Mouse (Mus musculus) central nervous system, embryonic 14 days (tissue): Measurements from ENCODE around the gene Cdc37. TPM values are rescaled to one million over a fixed set of nuclear protein-coding genes. Genes with fewer than 3 reads are reported as not detected.

Experiments
- polyA plus RNA-seq: library from polyadenylated mRNA; depleted of rRNA; stranded (reverse); fragments of >200 nt; gene quantifications from 2 replicates; pipeline ENCODE4 v1.2.3, GENCODE M21; 2012; rRNA removed

Cdc37 gene
- 204 and 216 TPM in 2 replicates for polyA plus RNA-seq

DNA sequence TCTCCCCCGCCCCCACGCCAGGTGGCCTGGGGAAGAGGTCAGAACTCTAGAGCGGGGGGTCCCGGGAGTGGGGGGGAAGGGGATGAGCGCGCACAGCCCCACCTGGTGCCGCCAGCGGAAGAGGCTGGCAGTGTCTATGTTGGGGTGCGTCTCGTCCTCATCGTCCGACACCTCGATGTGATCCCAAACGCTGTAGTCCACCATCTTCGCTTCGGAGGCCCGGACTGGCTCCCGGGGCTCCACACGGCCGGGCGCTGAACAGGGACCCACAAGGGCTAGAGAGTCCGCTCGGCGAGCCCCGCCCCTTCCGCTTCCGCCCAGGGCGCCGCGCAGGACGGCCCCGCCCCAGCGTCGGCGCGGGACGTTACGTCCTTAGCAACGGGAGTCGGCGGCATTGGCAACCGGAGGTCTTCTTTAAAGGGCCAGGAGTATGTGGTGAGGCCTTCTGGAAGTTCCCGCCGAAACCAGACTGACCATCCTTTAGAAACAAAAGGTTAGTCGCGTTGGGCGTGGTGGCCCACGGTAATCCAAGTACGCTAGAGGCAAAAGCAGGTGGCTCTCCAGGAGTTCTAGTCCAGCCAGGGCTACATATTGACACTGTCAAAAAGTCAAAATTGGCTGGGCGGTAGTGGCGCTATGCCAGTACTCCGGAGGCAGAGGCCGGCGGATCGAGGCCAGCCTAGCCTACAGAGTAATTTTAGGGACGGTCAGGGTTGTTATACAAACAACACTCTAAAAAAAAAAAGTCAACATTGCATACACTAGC lies at the start of gene Cdc37:
Gene Cdc37, minus strand, starts transcription at position 329 of the 766 bp plus-strand sequence.

DNA sequence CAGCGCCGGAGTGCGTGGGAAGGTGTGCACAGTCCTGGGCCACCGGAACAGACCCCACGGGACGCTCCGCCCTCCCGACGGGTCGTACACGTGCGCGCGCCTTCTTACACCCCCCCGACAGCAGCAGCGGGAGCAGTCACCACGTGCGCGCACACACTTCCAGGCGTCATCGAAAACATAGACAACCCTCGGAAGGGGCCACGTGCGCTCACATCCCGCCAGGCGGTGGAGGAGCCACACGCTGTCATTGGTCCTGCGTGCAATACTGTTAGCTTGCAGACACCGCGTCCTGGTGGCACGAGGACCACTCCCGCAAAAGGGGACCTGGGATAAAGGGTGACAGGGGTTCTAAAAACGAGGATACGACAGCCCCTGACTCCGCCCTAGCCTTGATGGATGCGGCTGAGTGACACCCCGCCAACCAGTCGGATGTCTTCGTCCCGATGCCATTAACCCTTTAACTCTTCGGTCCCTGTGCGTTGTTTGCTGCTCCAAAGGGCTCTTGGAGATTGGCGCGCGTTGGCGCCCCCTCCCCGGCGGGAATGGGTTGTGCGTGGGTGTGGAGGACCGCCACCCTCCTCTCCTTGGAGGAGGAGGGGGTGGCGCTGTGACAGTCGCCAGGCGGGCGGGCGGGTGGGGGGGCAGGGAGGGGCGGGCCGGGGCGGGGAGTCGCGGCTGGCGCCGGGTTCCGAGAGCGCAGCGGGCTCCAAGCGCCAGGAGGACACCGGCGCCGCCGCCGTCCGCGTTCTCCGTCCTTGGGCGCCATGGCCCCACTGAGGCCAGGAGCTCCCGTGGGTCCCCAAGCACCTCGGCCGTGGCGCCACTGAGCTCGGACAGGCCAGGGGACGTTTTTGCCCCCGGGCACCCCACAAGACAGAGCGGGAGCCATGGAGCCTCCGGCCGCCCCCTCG lies 15.5 kb upstream of the Cdc37 start, which contains the start of gene Pde4a:
Gene Pde4a, plus strand, starts transcription at position 674 of the 911 bp plus-strand sequence.

DNA sequence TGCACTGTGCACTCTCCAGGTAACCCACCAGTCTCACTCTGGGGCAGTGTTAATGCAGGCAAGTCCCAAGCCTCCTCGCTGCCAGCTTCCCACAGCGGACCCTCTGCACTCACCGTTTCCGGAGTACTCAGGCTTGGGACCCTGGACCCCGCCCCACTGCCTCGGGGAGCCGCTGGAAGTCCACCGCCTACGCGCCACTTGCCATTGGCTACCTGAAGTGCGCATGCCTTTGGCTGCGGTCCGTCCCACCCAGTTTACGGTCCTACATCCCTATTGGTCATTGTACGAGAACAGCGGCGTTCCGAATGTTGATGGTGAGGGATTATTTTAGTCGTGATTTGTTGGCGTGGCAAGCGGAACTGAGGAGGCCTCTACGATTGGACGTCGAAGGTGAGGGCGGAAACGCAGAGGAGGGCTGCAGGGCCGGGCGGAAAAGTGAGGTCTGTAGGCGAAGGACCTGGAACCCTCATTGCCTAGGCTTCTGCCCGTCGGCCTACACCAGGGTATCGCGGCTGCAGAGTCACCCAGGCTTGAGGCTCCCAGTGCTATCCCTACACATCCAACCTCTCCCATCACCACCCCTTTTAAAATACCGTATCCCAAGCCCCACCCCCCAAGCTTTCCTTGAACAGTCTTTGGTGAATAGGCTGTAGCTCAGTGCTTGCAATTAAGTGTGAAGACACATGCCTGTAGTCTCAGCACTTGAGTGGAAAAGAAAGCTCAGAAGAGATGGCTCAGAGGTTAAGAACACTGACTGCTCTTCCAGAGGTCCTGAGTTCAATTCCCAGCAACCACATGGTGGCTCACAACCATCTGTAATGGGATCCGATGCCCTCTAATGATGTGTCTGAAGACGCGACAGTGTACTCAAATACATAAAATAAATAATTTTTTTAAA lies 18.5 kb downstream of the Cdc37 start, which contains the start of gene Tyk2:
Gene Tyk2, minus strand, starts transcription at position 185 of the 898 bp plus-strand sequence.

DNA sequence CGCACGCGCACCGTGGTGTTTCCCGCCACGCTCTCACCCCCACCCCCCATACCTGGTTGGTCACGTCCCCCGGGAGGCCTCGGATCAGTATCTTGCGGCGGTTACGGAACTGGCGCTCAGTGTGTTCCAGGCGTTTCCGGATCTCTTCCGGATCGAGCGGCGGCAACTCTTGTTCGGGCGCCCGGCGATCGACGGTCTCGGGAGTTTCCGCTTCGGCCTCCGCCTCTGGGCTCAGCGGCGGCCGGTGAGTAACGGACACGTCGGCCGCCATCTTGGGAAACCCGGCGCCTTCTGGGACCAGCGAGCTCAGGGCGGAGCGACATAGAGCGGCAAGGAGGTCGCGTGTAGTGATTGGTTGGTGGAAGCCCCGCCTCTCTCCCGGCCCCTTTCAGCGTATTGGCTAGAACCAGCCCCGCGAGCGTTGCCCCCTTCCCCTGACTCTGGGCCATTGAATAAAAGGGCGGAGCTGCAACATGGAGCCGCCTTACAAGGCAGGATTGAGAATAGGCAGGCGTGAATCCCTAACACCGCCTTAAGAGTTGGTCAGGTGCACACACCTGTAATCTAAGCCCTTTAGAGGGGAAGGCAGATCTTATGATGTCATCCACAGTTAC lies 58.0 kb downstream of the Cdc37 start, which contains the start of the genes Gm38431 and Raver1:
Gene Gm38431, minus strand, starts transcription at position 291 of the 614 bp plus-strand sequence.
Gene Raver1, minus strand, starts transcription at position 302 of the 614 bp plus-strand sequence.

Other genes with a start within 250 kb of the Cdc37 start
- gene Dnmt1, start 190.1 kb downstream of the Cdc37 start, polyA plus RNA-seq, result 103 TPM in 2 replicates
- gene S1pr2, start 173.2 kb downstream of the Cdc37 start, polyA plus RNA-seq, result 4.8 and 8.3 TPM in 2 replicates
- gene Mrpl4, start 147.2 kb downstream of the Cdc37 start, polyA plus RNA-seq, result 78.1 and 87.6 TPM in 2 replicates
- 4.3 and 8.5 TPM in 2 replicates for gene Icam1, start 134.0 kb downstream of the Cdc37 start, polyA plus RNA-seq
- 0.08 TPM in 1 of 2 replicates, not detected in the other for gene Icam4, start 120.6 kb downstream of the Cdc37 start, polyA plus RNA-seq
- 0.88 and 1.0 TPM in 2 replicates for gene Icam5, start 117.9 kb downstream of the Cdc37 start, polyA plus RNA-seq
- gene Zglp1, start 82.9 kb downstream of the Cdc37 start, polyA plus RNA-seq, result 0.61 TPM in 2 replicates
- 3.4 and 3.6 TPM in 2 replicates for gene Gm49373, start 76.9 kb downstream of the Cdc37 start, polyA plus RNA-seq
- gene Fdx1l, start 76.4 kb downstream of the Cdc37 start, polyA plus RNA-seq, result 68.5 and 74.1 TPM in 2 replicates
- gene Gm38431, start 58.0 kb downstream of the Cdc37 start, polyA plus RNA-seq, result 4.3 and 5.0 TPM in 2 replicates
- 67.1 and 69.6 TPM in 2 replicates for gene Raver1, start 58.0 kb downstream of the Cdc37 start, polyA plus RNA-seq
- gene Tyk2, start 18.7 kb downstream of the Cdc37 start, polyA plus RNA-seq, result 16.9 and 18.7 TPM in 2 replicates
- 14.5 and 14.7 TPM in 2 replicates for gene Pde4a, start 15.7 kb upstream of the Cdc37 start, polyA plus RNA-seq
- 42.7 and 45.6 TPM in 2 replicates for gene Keap1, start 89.4 kb upstream of the Cdc37 start, polyA plus RNA-seq
- gene S1pr5, start 98.5 kb upstream of the Cdc37 start, polyA plus RNA-seq, result 1.8 and 2.4 TPM in 2 replicates
- gene Atg4d, start 115.3 kb upstream of the Cdc37 start, polyA plus RNA-seq, result 33.9 and 37.7 TPM in 2 replicates
- 44.7 and 45.6 TPM in 2 replicates for gene Kri1, start 138.0 kb upstream of the Cdc37 start, polyA plus RNA-seq
- 70.2 and 80.6 TPM in 2 replicates for gene Cdkn2d, start 141.4 kb upstream of the Cdc37 start, polyA plus RNA-seq
- gene Ap1m2, start 162.4 kb upstream of the Cdc37 start, polyA plus RNA-seq, result 1.2 and 5.0 TPM in 2 replicates
- 83.1 and 95.6 TPM in 2 replicates for gene Slc44a2, start 170.7 kb upstream of the Cdc37 start, polyA plus RNA-seq
- 212 and 226 TPM in 2 replicates for gene Ilf3, start 217.9 kb upstream of the Cdc37 start, polyA plus RNA-seq